Comparison of ENCODE assay signal across 10 mouse cellular contexts in the genomic region with DNA sequence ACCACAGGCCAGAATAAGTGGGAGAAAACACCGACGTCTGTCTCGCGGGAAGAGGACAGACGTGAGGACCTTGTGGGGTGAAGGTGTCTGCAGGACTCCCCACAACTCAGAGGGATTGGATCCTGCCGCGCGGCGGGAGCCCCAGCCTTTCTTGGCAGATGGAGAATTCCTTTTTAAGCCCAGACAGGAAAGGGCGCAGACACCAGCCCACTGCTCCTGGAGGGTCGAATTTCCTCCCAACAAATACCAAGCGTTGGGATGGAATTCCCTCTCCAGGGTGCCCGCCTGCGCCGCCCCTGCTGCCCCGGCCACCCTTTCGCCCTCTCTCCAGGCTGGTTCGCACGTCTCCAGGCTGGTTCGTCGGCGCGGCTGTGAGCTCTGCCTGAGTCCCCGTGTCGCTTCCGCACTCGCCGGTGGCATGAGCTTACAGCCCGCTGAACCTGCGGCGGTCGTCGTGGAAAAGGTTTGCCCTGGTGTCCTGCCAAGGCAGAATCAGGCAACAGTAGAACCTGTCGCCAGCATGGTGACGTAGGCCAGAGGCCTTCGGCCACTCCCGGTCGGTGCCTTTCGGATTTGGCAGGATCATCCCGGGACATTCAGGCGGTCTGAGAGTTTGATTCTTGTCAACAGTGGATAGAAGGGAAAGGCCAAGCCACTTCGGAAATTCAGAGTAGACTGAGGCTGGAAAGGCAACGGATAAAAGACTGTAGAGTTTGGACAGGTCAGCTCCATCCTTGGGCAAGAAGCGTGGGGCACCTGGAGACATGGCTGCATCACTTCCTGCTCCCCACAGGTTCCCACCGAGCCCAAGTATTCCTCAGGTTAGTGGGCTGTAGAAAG. TPM values are rescaled to one million over a fixed set of nuclear protein-coding genes. Genes with fewer than 3 reads are reported as not detected.
A peak's percentile ranks its signal among the peaks of the same experiment; 100 is the strongest.
DNase-seq lines count a peak whose midpoint lies in the region; ATAC-seq and TF ChIP-seq lines count a peak whose summit lies in the region.
"Had no signal": no experiment of that assay in that cellular context is flagged by ENCODE, and none has a peak within 500 bp of the region (broad histone marks: within the 10 kb centered on the region; RNA-seq: fewer than 3 reads in every experiment).

No protein-coding gene starts in this region.

- intact Hi-C loops in heart, postnatal 25 days (cut with DNase I), result no loop called here

- TF ChIP-seq EP300 in heart, postnatal 0 days (IDR thresholded peaks at IDR 0.05; ENCODE audit: low read depth), result no peak

- no peaks in the 10 kb centered on the region for H3K36me3 ChIP-seq in heart, embryonic 10.5 days
- no peaks in the 10 kb centered on the region for H3K36me3 ChIP-seq in heart, postnatal 0 days (replicated peaks; ENCODE audit: control insufficient read depth, insufficient read depth, low read length)
- H3K36me3 ChIP-seq in midbrain, embryonic 10.5 days, result no peaks in the 10 kb centered on the region

- 2% methylated on average over 45 of the region's 45 CpGs for WGBS in heart, embryonic 10.5 days
- 3% methylated on average over 45 of the region's 45 CpGs for WGBS in heart, postnatal 0 days
- under 1% methylated on average over 45 of the region's 45 CpGs for WGBS in midbrain, embryonic 10.5 days

- ATAC-seq in heart, postnatal 0 days (ENCODE audit: insufficient read depth, low read depth), result no peak

- peak overlapping the region; percentile 42; the same call in 1 of the 2 replicates for H3K27ac ChIP-seq in heart, embryonic 10.5 days
- H3K27ac ChIP-seq in heart, postnatal 0 days (ENCODE audit: low read depth), result no peak overlapping the region
- no peak overlapping the region for H3K27ac ChIP-seq in midbrain, embryonic 10.5 days (replicated peaks)

- H3K4me2 ChIP-seq in heart, postnatal 0 days (ENCODE audit: low read depth, low read length), result peak overlapping the region; percentile 49

- no peak for TF ChIP-seq CTCF in heart, postnatal 0 days (IDR thresholded peaks at IDR 0.05; ENCODE audit: low read depth)

- peaks cover 77% of the 10 kb centered on the region for H3K27me3 ChIP-seq in heart, embryonic 10.5 days (ENCODE audit: insufficient read depth, poor library complexity, severe bottlenecking)
- H3K27me3 ChIP-seq in heart, postnatal 0 days (ENCODE audit: control insufficient read depth, insufficient read depth, low read length), result peaks cover 69% of the 10 kb centered on the region
- H3K27me3 ChIP-seq in midbrain, embryonic 10.5 days (ENCODE audit: low read depth, poor library complexity, severe bottlenecking), result peaks cover 97% of the 10 kb centered on the region

- H3K9me3 ChIP-seq in heart, embryonic 10.5 days, result no peaks in the 10 kb centered on the region
- H3K9me3 ChIP-seq in heart, postnatal 0 days (replicated peaks; ENCODE audit: control insufficient read depth, low read length), result no peaks in the 10 kb centered on the region
- H3K9me3 ChIP-seq in midbrain, embryonic 10.5 days (replicated peaks), result no peaks in the 10 kb centered on the region

- H3K4me1 ChIP-seq in heart, embryonic 10.5 days, result peaks cover 10% of the 10 kb centered on the region
- no peaks in the 10 kb centered on the region for H3K4me1 ChIP-seq in heart, postnatal 0 days (ENCODE audit: control insufficient read depth, insufficient read depth)
- H3K4me1 ChIP-seq in midbrain, embryonic 10.5 days, result peaks cover 9% of the 10 kb centered on the region

- H3K9ac ChIP-seq in heart, postnatal 0 days (replicated peaks; ENCODE audit: low read depth, low read length), result no peak overlapping the region

- peak overlapping the region; percentile 57 for H3K4me3 ChIP-seq in heart, embryonic 10.5 days
- H3K4me3 ChIP-seq in heart, postnatal 0 days (ENCODE audit: low read depth, low read length), result peak overlapping the region; percentile 31
- peak overlapping the region; percentile 37 for H3K4me3 ChIP-seq in midbrain, embryonic 10.5 days

- DNase-seq in heart, embryonic 10.5 days (ENCODE audit: low spot score), result no peak
- DNase-seq in heart, postnatal 25 days (ENCODE audit: low spot score), result no peak
- peak; percentile 60 for DNase-seq in ZHBTc4 (ENCODE audit: low read depth, low spot score)
- DNase-seq in heart, postnatal 0 days (ENCODE audit: low spot score), result no peak
- DNase-seq in midbrain, embryonic 10.5 days (ENCODE audit: low spot score), result peak; percentile 61
- no peak for DNase-seq in spleen, postnatal 36 days (ENCODE audit: low spot score in 2 of 2)
- no peak for DNase-seq in T-cell, adult 2 months (ENCODE audit: low spot score)
- no peak for DNase-seq in cerebellum, adult 18-20 months

RNA-seq across cellular contexts. Expression of a gene that starts 22.1 kb away (rescaled TPM):
- polyA plus RNA-seq in heart, embryonic 10.5 days (2016; fragmentation: Nextera tagmentation; extraction: Ambion mirVana), result 0.10 TPM in 1 of 2 replicates, not detected in the other
- total RNA-seq in heart, postnatal 25 days (2021), result not detected
- 0.15 TPM in 1 of 2 replicates, not detected in the other for total RNA-seq in heart, postnatal 0 days (2014; rRNA removed; ENCODE audit: low replicate concordance)
- not detected in 2 replicates for polyA plus RNA-seq in heart, postnatal 0 days (2015; fragmentation: Nextera tagmentation; extraction: Ambion mirVana)
- 0.15 and 0.29 TPM in 2 replicates for polyA plus RNA-seq in midbrain, embryonic 10.5 days (2016; fragmentation: Nextera tagmentation; extraction: Ambion mirVana)
- total RNA-seq: hematopoietic stem cell, adult 5-6 weeks; MEL had no signal

RNA-seq across cellular contexts. Expression of a gene that starts 30.6 kb away (rescaled TPM):
- polyA plus RNA-seq in heart, embryonic 10.5 days (2016; fragmentation: Nextera tagmentation; extraction: Ambion mirVana), result not detected in 2 replicates
- not detected for total RNA-seq in heart, postnatal 25 days (2021)
- total RNA-seq in heart, postnatal 0 days (2014; rRNA removed; ENCODE audit: low replicate concordance), result not detected in 2 replicates
- polyA plus RNA-seq in heart, postnatal 0 days (2015; fragmentation: Nextera tagmentation; extraction: Ambion mirVana), result not detected in 2 replicates
- polyA plus RNA-seq in midbrain, embryonic 10.5 days (2016; fragmentation: Nextera tagmentation; extraction: Ambion mirVana), result not detected in 2 replicates
- total RNA-seq: hematopoietic stem cell, adult 5-6 weeks; MEL had no signal

RNA-seq across cellular contexts. Expression of a gene that starts 45.6 kb away (rescaled TPM):
- polyA plus RNA-seq in heart, embryonic 10.5 days (2016; fragmentation: Nextera tagmentation; extraction: Ambion mirVana), result 0.06 and 1.7 TPM in 2 replicates
- not detected for total RNA-seq in heart, postnatal 25 days (2021)
- 0.11 TPM in 1 of 2 replicates, not detected in the other for total RNA-seq in heart, postnatal 0 days (2014; rRNA removed; ENCODE audit: low replicate concordance)
- polyA plus RNA-seq in heart, postnatal 0 days (2015; fragmentation: Nextera tagmentation; extraction: Ambion mirVana), result not detected in 2 replicates
- not detected in 2 replicates for polyA plus RNA-seq in midbrain, embryonic 10.5 days (2016; fragmentation: Nextera tagmentation; extraction: Ambion mirVana)
- total RNA-seq: hematopoietic stem cell, adult 5-6 weeks; MEL had no signal

RNA-seq across cellular contexts. Expression of a gene that starts 50.6 kb away (rescaled TPM):
- 0.30 and 3.6 TPM in 2 replicates for polyA plus RNA-seq in heart, embryonic 10.5 days (2016; fragmentation: Nextera tagmentation; extraction: Ambion mirVana)
- not detected for total RNA-seq in heart, postnatal 25 days (2021)
- 5.0 TPM in 1 of 2 replicates, not detected in the other for total RNA-seq in heart, postnatal 0 days (2014; rRNA removed; ENCODE audit: low replicate concordance)
- polyA plus RNA-seq in heart, postnatal 0 days (2015; fragmentation: Nextera tagmentation; extraction: Ambion mirVana), result not detected in 2 replicates
- polyA plus RNA-seq in midbrain, embryonic 10.5 days (2016; fragmentation: Nextera tagmentation; extraction: Ambion mirVana), result 0.06 TPM in 1 of 2 replicates, not detected in the other
- total RNA-seq: MEL had no signal

Comparison
In these comparisons a context has a peak if more than half of its experiments do, and no peak if none do; other contexts are left out.
1. DNase-seq: peak in ZHBTc4 (single experiment) and midbrain, embryonic 10.5 days (single experiment); none in heart, embryonic 10.5 days (single experiment), heart, postnatal 25 days (single experiment), heart, postnatal 0 days (single experiment), spleen, postnatal 36 days (0 of 2), T-cell, adult 2 months (single experiment) and cerebellum, adult 18-20 months (0 of 2).
2. Peak in every context shown above with its lines, with median percentiles within 50 percentile points of each other: H3K4me3 ChIP-seq.